In genomic region chr13:48078214-48078613, GRCm38 (mm10) we compare ENCODE assay signal across 15 mouse cellular contexts.
A peak's percentile ranks its signal among the peaks of the same experiment; 100 is the strongest.
DNase-seq lines count a peak whose midpoint lies in the region; ATAC-seq and TF ChIP-seq lines count a peak whose summit lies in the region.
"Had no signal": no experiment of that assay in that cellular context is flagged by ENCODE, and none has a peak within 500 bp of the region (broad histone marks: within the 10 kb centered on the region; RNA-seq: fewer than 3 reads in every experiment).

No protein-coding gene starts in this region.

- peak overlapping the region; percentile 32 for H3K4me2 ChIP-seq in kidney, embryonic 15.5 days
- H3K4me2 ChIP-seq in forebrain, embryonic 15.5 days (replicated peaks): peak overlapping the region; percentile 11
- H3K4me2 ChIP-seq in hindbrain, postnatal 0 days (ENCODE audit: low read depth, low read length): peak overlapping the region; percentile 25; the same call in 1 of the 2 replicates
- peak overlapping the region; percentile 20 for H3K4me2 ChIP-seq in neural tube, embryonic 15.5 days
- H3K4me2 ChIP-seq: limb, embryonic 12.5 days; lung, embryonic 15.5 days; stomach, embryonic 15.5 days had no signal

- H3K27ac ChIP-seq in kidney, embryonic 15.5 days: no peak overlapping the region
- H3K27ac ChIP-seq in forebrain, embryonic 15.5 days (replicated peaks): peak overlapping the region; percentile 9; the same call in 1 of the 2 replicates
- H3K27ac ChIP-seq in hindbrain, postnatal 0 days: no peak overlapping the region
- peak overlapping the region; percentile 25; the same call in 1 of the 2 replicates for H3K27ac ChIP-seq in neural tube, embryonic 15.5 days (replicated peaks)
- H3K27ac ChIP-seq: limb, embryonic 12.5 days; lung, embryonic 15.5 days; stomach, embryonic 15.5 days had no signal

- H3K4me3 ChIP-seq in kidney, embryonic 15.5 days (replicated peaks): no peak overlapping the region
- no peak overlapping the region for H3K4me3 ChIP-seq in forebrain, embryonic 15.5 days
- no peak overlapping the region for H3K4me3 ChIP-seq in hindbrain, postnatal 0 days (ENCODE audit: low read length)
- H3K4me3 ChIP-seq in neural tube, embryonic 15.5 days (replicated peaks): no peak overlapping the region
- H3K4me3 ChIP-seq: limb, embryonic 12.5 days; lung, embryonic 15.5 days; myocyte; stomach, embryonic 15.5 days had no signal

- DNase-seq in kidney, adult 9 months: no peak
- DNase-seq in hindbrain, postnatal 0 days (ENCODE audit: low spot score): peak; percentile 39
- DNase-seq in spleen, postnatal 10 days (ENCODE audit: low spot score in 2 of 2): no peak
- DNase-seq: cerebellum, adult 9-11 months; gastrocnemius, postnatal 25 days; right cerebral cortex, postnatal 14 days; thymus, postnatal 4 days had no signal

- no peaks in the 10 kb centered on the region for H3K36me3 ChIP-seq in kidney, embryonic 15.5 days
- H3K36me3 ChIP-seq in forebrain, embryonic 15.5 days: no peaks in the 10 kb centered on the region
- H3K36me3 ChIP-seq in hindbrain, postnatal 0 days (ENCODE audit: insufficient read depth, low read length): no peaks in the 10 kb centered on the region
- H3K36me3 ChIP-seq in neural tube, embryonic 15.5 days: no peaks in the 10 kb centered on the region
- H3K36me3 ChIP-seq: limb, embryonic 12.5 days; lung, embryonic 15.5 days; stomach, embryonic 15.5 days had no signal

- ATAC-seq in kidney, embryonic 15.5 days (replicated peaks; ENCODE audit: low FRiP score): no peak
- ATAC-seq in forebrain, embryonic 15.5 days (replicated peaks): peak; percentile 66; the same call in 1 of the 2 replicates
- no peak for ATAC-seq in hindbrain, postnatal 0 days
- peak; percentile 57 for ATAC-seq in neural tube, embryonic 15.5 days (ENCODE audit: low FRiP score)
- no peak for ATAC-seq in megakaryocyte progenitor cell, adult 5-6 weeks (replicated peaks; ENCODE audit: poor library complexity)

- H3K9ac ChIP-seq in kidney, embryonic 15.5 days: no peak overlapping the region
- H3K9ac ChIP-seq in forebrain, embryonic 15.5 days (replicated peaks): no peak overlapping the region
- H3K9ac ChIP-seq in hindbrain, postnatal 0 days (replicated peaks; ENCODE audit: low read length): no peak overlapping the region
- H3K9ac ChIP-seq in neural tube, embryonic 15.5 days (replicated peaks): no peak overlapping the region
- H3K9ac ChIP-seq: limb, embryonic 12.5 days; lung, embryonic 15.5 days; stomach, embryonic 15.5 days had no signal

- no peak for TF ChIP-seq CTCF in hindbrain, postnatal 0 days (IDR thresholded peaks at IDR 0.05; ENCODE audit: low read depth)

- peaks cover 5% of the 10 kb centered on the region; the same call in 1 of the 2 replicates for H3K4me1 ChIP-seq in kidney, embryonic 15.5 days
- H3K4me1 ChIP-seq in forebrain, embryonic 15.5 days: peaks cover 7% of the 10 kb centered on the region
- peaks cover 5% of the 10 kb centered on the region; the same call in 1 of the 2 replicates for H3K4me1 ChIP-seq in hindbrain, postnatal 0 days (ENCODE audit: insufficient read depth, low read length)
- peaks cover 5% of the 10 kb centered on the region for H3K4me1 ChIP-seq in neural tube, embryonic 15.5 days
- H3K4me1 ChIP-seq: limb, embryonic 12.5 days; stomach, embryonic 15.5 days had no signal

- no peaks in the 10 kb centered on the region for H3K27me3 ChIP-seq in kidney, embryonic 15.5 days
- H3K27me3 ChIP-seq in forebrain, embryonic 15.5 days: no peaks in the 10 kb centered on the region
- H3K27me3 ChIP-seq in hindbrain, postnatal 0 days (ENCODE audit: insufficient read depth, low read length): no peaks in the 10 kb centered on the region
- no peaks in the 10 kb centered on the region for H3K27me3 ChIP-seq in neural tube, embryonic 15.5 days (replicated peaks)
- H3K27me3 ChIP-seq: lung, embryonic 15.5 days; stomach, embryonic 15.5 days had no signal

- no peaks in the 10 kb centered on the region for H3K9me3 ChIP-seq in kidney, embryonic 15.5 days (replicated peaks)
- no peaks in the 10 kb centered on the region for H3K9me3 ChIP-seq in forebrain, embryonic 15.5 days
- H3K9me3 ChIP-seq in hindbrain, postnatal 0 days (ENCODE audit: low read length): no peaks in the 10 kb centered on the region
- H3K9me3 ChIP-seq in neural tube, embryonic 15.5 days (replicated peaks): no peaks in the 10 kb centered on the region
- H3K9me3 ChIP-seq: limb, embryonic 12.5 days; lung, embryonic 15.5 days; stomach, embryonic 15.5 days had no signal

- WGBS in kidney, embryonic 15.5 days: 31% methylated on average over 12 of the region's 12 CpGs
- 28% methylated on average over 12 of the region's 12 CpGs for WGBS in forebrain, embryonic 15.5 days
- 25% methylated on average over 12 of the region's 12 CpGs for WGBS in hindbrain, postnatal 0 days
- WGBS in neural tube, embryonic 15.5 days: 13% methylated on average over 12 of the region's 12 CpGs

Comparison
In these comparisons a context has a peak if more than half of its experiments do, and no peak if none do; other contexts are left out.
1. ATAC-seq: peak in forebrain, embryonic 15.5 days (single experiment) and neural tube, embryonic 15.5 days (single experiment); none in kidney, embryonic 15.5 days (single experiment), hindbrain, postnatal 0 days (single experiment) and megakaryocyte progenitor cell, adult 5-6 weeks (single experiment).
2. H3K27ac ChIP-seq: peak in forebrain, embryonic 15.5 days (single experiment) and neural tube, embryonic 15.5 days (single experiment); none in kidney, embryonic 15.5 days (single experiment) and hindbrain, postnatal 0 days (single experiment).
3. Peak in every context shown above with its lines, with median percentiles within 50 percentile points of each other: H3K4me2 ChIP-seq.